Mouse (Mus musculus) spleen, postnatal 10 days (tissue): ENCODE measurements around the gene Cdipt.

Experiments used
- DNase-seq, 2 experiments: peaks; one replicate each; pipeline ENCODE4 v3.0.0; 2021 to 2022; ENCODE audit warnings: low spot score in 2 of 2

Gene Cdipt

DNA sequence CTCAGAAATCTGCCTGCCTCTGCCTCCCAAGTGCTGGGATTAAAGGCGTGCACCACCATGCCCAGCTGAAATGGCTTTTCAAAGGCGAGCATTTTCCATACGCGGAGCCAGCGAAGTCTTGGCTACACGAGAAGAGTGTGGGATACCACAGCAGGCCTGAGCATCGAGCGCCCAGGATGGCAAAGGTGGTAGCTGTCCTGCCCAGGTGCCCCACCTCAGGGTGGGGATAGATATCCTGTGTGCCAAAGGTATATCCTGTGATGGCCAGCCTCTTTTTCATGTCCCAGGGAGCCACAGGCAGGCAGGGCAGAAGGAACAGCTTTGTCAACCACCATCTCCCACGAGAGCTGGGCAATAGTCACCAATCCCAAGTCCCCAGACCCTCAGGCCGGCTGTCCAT, 37.1 kb downstream of the Cdipt start:
- DNase-seq = no peak

DNA sequence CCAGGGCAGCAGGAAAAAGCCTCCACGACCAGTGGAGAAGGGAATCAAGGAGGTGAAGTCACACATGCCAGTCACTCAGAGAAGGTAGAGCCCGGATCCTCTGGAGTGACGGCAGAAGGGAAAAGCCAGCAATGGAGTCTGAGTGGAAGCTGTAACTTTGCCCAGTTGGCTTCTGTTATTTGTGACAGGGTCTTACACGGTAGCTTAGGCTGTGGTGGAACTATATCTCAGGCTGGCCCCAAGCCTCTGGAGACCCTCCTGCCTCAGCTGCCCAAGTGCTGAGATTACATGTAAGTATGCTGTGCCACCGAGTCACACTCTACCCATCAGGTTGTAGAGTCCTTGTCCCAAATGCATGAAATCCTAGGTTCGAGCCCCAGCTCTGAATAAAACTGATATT, 37.7 kb downstream of the Cdipt start:
- no peak for DNase-seq

DNA sequence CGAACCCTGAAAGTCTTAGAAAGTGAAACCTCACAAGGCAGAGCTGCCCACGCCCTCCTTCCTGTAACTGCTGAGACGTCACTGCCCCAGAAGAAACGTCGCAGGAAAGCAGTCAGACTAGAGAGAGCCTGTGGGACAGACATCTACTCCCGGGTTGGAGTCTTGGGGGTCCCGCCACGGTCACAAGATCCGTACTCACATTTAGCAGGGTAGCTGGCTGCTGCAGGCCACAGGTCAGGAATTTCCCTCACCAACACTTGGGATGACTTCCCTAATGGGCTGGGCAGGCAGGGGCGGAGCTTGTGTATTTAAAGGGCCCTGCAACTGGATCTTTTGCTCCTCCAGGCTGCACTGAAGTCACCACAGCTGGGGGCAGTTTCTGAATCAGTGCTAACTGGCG, 38.6 kb downstream of the Cdipt start, which contains the start of gene Mvp:
Gene Mvp, minus strand, starts transcription at position 302 of the 400 bp plus-strand sequence.
- peak; percentile 68 to 70 for DNase-seq

DNA sequence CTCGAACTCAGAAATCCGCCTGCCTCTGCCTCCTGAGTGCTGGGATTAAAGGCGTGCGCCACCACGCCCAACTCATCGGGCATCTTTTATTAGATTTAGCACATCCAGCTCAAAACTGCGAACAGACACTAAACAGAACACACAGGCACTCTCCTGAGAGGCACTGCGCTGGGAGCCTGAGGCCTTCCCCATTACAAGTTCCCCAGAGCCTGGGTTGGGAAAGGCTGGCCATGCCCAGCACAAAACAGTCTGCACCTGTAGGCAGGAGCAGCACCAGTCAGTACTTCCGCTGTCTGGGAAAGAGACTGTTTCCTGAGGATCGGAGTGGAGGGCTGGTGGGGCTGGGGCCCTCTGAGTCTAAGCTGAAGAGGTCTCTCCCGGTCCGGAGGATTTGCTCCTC, 39.3 kb downstream of the Cdipt start:
- no peak for DNase-seq

DNA sequence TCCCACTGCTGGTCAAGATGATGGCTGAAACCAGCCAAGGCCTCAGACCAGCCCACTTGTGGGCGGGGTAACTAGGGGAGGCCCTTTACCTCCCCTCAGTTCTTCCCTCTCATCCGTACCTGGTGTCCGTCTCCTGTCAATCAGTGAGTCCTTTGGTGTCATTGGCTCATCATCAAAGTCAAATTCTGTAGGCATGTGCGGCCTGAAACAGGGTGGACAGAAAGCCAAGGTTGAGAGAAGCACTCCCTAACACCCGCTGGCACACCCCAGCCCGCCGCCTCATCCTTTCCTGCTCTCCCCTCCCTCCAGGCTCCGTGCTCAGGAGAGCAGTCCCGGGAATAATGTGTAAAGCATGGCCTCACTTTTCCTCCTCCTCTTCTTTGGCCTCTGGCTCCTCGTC, 40.4 kb downstream of the Cdipt start:
- DNase-seq = no peak

DNA sequence TGATC, 40.6 kb downstream of the Cdipt start, which contains the start of gene Pagr1b:
Gene Pagr1b, minus strand, starts transcription at position 4 of the 5 bp plus-strand sequence.
- no peak for DNase-seq

DNA sequence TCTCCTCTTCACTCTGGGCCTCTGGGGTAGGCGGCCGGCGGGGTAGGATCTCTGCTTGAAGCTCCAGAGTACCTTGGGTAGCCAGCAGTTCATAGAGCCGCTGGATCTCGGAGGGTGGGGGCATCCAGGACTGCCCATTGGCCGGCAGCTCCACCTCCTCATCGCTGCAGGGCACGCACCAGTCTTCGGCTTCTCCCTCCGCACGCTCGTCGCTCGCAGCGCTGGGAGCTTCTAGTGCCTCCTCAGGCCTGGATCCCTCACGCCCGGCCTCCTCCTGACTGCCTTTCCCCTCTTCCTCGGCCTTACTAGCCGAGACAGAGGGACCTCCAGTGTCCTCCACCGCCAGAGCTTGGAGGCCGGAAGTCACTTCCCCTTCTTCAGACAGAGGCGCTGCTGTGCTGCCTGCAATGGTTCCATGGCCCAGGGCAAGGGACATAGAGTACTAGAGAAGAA, 40.8 kb downstream of the Cdipt start:
- DNase-seq = peak in 1 of 2 experiments; percentile 72

DNA sequence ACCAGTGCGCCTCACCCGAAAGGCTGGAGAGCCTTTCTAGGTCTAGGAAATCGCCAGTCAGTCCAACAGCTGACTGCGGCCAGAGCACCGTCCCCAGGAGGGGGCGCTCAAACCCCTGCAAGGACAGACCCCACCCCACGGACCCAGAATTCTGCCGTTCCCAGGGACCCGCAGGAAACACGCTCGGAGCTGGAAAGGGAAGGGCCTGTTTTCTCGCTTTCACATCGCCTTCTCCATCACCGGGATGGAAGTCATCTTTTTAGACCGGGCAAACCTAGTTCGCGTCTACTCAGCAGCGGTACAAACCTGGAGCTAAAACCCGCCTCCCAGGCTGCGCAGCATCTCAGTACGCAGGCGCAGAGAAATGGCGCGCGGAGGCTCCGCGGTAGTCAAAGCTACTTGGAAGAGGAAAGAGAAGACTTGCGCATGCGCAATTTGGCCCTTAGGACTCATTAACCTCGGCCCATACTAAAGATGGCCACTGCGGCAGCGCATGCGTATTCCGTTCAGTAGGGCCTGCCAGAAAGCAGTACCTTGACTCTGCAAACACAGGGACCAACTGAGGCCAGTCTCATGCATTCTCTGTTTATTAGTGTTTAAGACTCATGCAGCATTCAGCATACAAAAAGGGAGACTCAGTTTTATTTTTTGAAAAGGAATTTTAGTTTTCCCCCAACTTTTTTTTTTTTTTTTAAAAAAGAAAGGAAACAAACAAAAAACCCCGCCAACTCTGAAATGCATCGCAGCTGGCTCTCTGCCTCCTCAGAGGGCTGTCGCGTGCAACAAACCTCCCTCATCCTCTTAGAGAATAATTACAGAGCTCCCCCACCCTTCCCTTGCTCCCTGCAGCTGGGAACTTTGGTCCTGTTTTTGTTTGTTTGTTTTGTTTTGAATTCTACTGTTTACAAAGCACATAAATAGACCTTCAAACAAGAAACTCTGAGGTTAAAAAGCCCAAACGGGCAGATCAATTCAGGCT, 41.5 kb downstream of the Cdipt start, which contains the start of gene Pagr1a:
Gene Pagr1a, minus strand, starts transcription at position 382 of the 979 bp plus-strand sequence.
- DNase-seq = peak; percentile 97 to 98

DNA sequence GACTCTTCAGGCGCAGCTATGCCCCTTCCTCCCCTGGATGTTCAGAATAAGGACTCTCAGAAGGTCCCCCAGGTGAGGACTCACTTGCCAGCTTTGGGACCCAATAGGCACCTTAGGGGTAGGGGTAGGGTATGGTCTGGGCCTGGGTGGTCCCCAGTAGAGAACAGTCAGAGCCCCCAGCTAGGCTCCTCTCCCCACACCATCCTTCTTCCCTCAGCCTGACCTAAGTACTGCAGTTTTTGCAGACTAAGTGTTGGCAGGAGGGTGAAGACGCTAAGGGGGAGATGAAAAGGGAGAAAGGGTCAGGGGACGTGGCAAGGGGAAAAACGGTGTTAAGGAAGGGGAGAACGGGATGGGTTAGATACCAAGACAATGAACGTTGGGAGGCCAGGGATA, 42.2 kb downstream of the Cdipt start:
- DNase-seq = no peak

DNA sequence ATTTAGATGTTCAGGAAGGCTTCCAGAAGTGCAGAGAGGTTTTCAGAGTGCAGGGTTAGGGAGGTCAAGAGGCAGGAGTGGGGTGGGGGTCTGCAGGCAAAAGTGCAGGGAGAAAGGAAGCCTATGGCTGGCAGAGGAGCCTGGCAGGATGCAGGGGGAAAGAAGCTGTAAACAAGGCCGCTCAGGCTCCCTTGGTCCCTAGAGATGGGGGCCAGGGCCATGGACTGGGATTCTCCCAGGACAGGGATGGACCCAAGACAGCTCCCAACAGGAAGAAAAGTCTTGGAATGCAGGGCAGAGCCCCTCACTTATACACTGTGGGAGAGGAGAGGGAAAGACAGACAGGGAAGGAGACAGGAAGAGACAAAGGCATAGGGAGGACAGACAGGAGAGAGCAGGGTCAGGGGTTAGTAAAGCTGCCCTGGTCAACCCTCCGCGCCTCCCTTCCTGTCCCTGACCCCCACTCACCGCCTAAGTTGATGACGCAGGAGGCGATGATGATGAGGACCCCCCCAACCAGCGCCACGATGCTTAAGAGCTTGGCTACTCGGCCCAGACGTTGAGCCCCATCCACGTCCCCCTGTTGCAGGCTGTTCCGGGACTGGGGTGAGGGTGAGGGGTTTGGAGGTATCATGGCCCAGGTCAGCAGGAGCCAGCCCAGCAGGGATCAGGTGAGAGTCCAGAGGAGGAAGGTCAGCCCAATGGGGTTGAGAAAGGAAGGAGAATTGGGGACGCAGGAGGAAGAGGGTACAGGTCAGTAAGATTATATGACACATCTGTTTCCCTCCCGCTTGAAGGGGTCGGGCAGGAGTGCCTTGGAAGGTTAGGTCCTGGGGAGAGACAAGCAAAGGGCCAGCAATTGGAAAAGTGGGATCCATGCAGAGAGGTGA, 42.9 kb downstream of the Cdipt start:
- DNase-seq = no peak

DNA sequence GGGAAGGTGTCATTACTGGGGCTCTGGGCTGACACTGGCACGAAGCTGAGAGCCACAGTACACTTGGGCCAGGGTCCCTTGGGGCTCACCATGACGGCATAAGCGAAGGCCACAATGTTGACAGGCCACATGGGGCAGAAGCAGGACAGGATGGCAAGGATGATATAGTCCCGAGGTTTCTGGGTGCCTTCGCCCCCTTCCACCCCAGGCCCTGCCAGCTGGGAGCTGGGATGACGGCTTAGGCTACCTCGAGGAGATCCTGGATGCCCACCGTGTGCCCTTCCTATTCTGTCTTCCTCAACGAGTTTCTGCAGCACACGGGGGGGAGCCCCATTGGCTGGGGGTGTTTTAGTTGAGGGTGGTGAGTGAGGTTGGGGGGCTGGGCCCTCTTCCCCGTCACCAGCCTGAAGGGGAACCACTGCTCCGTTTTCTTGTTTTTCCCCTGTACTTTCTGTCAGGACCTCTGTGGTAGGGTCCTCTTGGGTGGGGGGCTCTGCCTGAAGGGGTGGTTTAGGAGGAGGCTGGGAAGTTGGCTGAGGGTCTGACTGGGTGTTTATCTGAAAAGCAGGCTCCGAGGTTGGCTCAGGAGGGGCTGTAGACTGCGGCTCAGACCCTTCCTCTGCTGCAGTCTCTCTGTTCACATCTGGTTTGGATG, 43.7 kb downstream of the Cdipt start:
- DNase-seq = no peak

DNA sequence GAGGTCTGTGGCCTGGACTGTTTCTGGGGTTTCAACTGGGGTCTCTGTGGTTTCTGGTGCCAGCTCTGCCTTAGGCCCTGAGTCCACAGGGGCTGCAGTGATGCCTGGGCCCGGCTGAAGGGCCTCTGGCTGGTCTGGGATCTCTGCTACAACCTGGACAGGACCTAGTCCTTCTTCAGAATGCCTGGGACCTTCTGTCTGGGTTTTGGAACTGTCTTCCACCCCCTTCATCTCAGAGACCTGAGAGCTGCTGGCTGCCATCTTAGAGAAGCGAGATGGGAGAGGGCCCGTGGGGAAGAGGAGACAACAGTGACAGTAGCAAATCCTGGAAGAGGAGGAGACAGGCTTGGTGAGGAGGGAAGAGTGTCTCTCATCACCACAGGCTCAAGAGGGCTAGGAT, 44.3 kb downstream of the Cdipt start:
- DNase-seq = no peak

DNA sequence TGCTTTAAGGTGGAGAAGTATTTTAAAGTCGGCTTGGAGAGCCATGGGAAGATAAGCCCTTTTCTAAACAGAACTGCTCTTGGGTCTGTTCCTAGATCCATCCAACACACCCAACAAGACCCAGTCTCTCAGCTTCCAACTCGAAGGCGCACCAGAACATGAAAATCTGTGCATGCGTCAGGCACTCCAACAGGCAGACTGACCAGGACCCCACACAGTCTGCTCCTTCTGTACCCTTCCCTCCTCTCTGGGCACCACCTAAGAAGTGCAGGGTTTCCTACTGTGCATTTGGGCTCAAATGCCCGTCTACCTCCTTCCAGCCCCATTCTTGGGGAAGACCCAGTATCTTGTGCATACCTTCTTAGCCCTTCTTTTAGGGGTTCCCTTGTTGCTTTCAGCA, 44.8 kb downstream of the Cdipt start:
- DNase-seq = no peak

DNA sequence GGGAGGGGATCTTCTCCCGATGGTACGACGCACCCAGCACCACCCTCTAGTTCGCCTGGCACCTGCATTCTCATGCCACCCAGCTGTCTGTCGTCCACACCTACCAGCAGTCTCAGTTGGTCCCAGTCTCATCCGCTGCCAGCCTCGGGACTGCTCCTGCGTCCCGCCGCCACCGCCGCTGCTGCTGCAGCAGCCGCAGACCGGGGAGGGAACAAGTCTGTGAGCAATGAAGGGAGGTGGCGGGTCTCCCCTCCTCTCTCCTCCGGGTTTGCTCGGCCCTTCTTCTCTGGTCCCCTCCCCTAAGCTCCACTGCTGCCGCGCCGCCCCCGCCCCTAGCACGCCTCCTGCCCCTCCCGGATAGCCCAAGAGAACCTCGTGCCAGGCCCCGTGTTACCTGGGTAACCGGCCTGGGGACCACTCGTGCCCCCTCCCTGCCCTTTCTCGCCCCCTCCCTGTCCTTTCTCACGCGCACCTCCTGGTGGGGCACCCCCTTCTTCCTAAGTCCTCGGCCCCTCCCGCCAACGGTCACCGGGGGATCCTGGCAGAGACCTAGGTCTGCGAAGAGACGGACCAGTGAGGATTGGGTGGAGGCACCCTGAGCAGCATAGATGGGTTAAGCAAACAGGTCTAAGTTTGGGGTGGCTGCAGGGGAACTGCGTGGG, 45.3 kb downstream of the Cdipt start, which contains the start of the genes Gm42742 and Prrt2:
Gene Gm42742, minus strand, starts transcription at position 197 of the 662 bp plus-strand sequence.
Gene Prrt2, minus strand, starts transcription at position 311 of the 662 bp plus-strand sequence.
- peak in 1 of 2 experiments; percentile 58 for DNase-seq

DNA sequence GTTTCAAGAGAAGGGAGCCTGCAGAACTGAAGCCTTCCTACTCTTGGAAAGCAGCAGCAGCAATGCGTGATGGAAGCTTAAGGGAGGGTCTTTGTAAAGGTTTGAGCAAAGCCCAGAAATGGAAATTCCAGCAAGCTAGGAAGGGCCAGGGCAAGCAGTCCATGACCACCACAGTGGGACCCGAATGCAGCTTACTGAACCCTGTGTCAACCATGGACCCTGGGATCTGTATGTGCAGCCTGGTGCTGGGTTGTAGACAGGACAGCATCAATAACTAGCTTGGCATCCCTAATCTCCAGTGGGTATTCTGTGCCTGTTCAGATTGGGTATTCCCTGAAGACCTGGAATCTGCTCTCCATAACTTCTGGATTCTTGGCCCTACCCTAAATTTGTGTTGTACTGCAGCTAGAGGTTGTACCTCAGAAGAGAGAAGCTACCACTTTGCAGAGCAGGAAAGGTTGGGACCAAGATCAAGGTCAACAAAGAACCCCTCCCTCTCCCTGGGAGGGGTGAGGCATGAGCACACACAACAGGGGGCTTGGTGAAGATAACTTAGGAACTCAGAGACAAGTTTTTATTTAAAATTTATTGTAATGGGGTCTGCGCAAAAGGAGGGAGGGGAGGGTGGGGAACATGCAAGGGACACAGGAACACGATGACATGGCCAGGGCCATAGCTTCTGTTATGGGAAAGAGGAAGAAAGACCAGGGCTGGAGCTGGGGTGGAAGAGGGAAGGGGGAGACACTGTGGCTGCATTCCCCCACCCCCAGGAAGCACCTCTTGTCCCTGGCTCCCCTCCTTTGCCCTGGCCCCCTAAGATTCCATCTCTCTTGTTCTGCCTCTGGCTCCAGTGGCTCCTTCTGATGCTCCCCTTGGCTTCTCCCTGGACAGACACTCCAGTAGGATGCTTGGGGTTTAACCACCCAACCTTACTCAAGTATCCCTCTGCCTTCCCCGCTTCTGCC, 46.1 kb downstream of the Cdipt start:
- DNase-seq = no peak

DNA sequence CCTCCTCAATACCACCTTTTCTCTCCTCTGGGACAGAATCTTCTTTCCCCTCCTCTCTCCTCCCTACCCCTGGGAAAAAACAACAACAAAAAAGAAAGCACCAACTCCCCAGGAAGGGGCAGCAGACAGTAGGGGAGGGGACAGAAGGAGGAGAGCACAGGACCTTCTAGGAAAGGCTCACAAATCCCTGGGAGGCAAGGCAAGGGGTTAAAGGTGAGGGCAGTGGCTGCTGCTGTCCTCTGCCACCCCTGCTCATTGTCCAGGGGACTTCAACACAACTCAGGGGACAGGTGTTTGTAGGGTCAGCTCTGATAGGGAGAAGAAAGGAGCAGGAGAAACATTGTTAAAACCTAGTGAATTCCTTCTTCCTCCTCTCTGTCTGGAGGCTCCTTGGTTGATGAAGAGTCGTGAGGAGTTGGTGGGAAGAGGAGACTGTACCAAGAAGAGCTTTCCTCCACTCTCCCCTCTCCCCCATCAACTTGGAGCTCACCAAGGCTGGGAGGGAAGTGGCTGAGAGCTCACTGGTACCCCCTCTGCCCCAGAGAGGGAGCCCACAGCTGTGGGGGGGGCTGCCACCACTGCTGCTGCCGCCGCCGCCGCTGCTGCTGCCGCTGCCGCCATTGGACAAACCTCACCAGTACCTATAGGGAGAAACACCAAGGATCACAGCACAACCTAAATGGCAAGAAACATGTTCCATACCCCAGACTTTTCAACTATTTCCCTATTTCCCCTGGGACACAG, 47.0 kb downstream of the Cdipt start:
- no peak for DNase-seq

DNA sequence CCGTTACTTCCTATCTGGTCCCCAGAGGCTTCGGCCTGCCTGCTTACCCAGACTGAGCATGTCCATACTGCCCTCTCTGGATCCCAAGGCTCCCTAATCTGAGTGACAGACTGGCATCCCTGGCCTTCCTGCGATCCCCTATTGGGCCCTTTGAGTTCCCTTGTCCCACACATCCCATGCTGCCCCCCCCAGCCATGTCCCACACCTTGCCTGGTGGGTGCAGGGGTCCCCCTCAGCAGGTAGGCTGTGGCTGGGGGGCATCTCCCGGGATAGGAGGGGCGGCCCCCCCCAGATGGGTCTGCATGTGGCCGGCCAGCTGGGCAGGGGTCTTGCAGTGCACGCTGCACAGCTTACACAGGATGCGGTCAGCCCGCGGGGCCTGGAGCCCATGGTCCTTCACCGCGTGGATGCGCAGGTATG, 47.6 kb downstream of the Cdipt start:
- DNase-seq = peak in 1 of 2 experiments; percentile 20

DNA sequence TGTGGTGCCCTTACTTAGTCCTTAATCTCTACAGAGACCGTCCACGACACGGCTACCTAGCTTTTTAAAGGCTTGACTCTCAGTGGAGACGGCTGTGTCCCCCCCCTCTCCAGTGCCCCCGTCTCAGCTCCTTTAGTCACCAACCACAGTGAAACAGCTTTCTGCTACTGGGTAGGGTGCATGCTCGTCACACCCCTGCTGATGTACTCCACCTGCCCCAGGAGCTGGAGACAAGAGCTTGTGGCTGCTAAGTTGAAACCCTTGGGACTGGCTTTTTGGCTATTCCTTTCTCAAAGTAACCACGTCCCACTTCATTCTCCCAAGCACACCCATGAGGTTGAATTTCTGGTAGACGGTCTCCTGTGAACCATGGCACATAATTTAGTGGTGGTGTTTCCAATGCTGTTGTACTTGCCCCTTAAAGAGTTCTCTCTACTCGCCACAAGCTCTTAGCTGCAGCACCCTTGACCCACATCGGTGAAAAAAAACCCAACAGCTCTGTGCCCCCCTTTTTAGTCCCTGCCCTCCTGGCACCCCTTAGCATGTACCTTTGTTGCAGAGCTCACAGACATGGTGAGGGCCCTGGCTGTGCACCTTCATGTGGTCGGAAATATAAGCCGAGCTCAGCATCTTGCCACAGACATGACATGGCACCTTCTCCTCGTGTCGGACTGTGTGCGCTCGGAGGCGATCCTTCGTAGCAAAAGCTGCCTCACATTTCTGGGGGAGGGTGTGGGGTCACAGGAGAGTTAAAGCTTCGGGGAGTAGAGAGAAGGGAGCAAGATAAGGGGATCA, 48.4 kb downstream of the Cdipt start:
- DNase-seq = peak in 1 of 2 experiments; percentile 48
